Mouse (Mus musculus): Measurements from ENCODE around the gene Bid.

GRCm38 (mm10) chr6:120912931-120913330 lies 3.7 kb downstream of the Bid start:
- TF ChIP-seq CTCF (IDR thresholded peaks at IDR 0.05; ENCODE audit: borderline replicate concordance, extremely low read depth, insufficient read depth, insufficient read length) (no peak), POLR2A (IDR thresholded peaks at IDR 0.05; ENCODE audit: borderline replicate concordance, extremely low read depth, insufficient read depth, insufficient read length, poor library complexity, severe bottlenecking) (no peak)
